Mouse (Mus musculus) hindbrain, embryonic 11.5 days (tissue): ENCODE measurements around the gene Abhd17a. TPM values are rescaled to one million over a fixed set of nuclear protein-coding genes. Genes with fewer than 3 reads are reported as not detected.

Experiments
- ATAC-seq: fragments of 200-750 bp; cut with Nextera tagmentation; 2 replicates; pipeline ENCODE4 v1.8.0; 2017; ENCODE audit warnings: mild to moderate bottlenecking, moderate TSS enrichment, moderate library complexity; ENCODE audit not compliant: low FRiP score
- DNase-seq: peaks from one replicate; pipeline ENCODE4 v3.0.0-alpha.2; 2015; ENCODE audit warnings: low spot score
- H3K27ac ChIP-seq: fragments of 300-500 bp; sonication (generic); 2 replicates; pipeline ENCODE4 v1.5.1; 2014; ENCODE audit warnings: mild to moderate bottlenecking, low read depth, low read length
- H3K27me3 ChIP-seq: fragments of 300-500 bp; sonication (generic); 2 replicates; pipeline ENCODE4 v1.6.1; 2014; ENCODE audit warnings: mild to moderate bottlenecking, low read length, moderate library complexity, mixed read lengths; ENCODE audit not compliant: control insufficient read depth, insufficient read depth
- H3K36me3 ChIP-seq: fragments of 300-500 bp; sonication (generic); 2 replicates; pipeline ENCODE4 v1.6.1; 2014; ENCODE audit warnings: mild to moderate bottlenecking, low read length, moderate library complexity, mixed read lengths; ENCODE audit not compliant: control insufficient read depth, insufficient read depth
- H3K4me1 ChIP-seq: fragments of 300-500 bp; sonication (generic); replicated peaks from 2 replicates; pipeline ENCODE4 v1.6.1; 2014; ENCODE audit warnings: low read length, mixed read lengths; ENCODE audit not compliant: control insufficient read depth, insufficient read depth
- H3K4me2 ChIP-seq: fragments of 300-500 bp; sonication (generic); replicated peaks from 2 replicates; pipeline ENCODE4 v1.6.1; 2014; ENCODE audit warnings: mild to moderate bottlenecking, low read depth, low read length
- H3K4me3 ChIP-seq: fragments of 300-500 bp; sonication (generic); 2 replicates; pipeline ENCODE4 v1.5.1; 2014; ENCODE audit warnings: low read depth, low read length
- H3K9ac ChIP-seq: fragments of 300-500 bp; sonication (generic); 2 replicates; pipeline ENCODE4 v1.6.1; 2014; ENCODE audit warnings: low read depth, low read length
- H3K9me3 ChIP-seq: fragments of 300-500 bp; sonication (generic); 2 replicates; pipeline ENCODE4 v1.6.1; 2016; ENCODE audit warnings: low read length; ENCODE audit not compliant: control insufficient read depth
- WGBS: fragments of 180-500 bp; shearing (Covaris S2); extraction: QIAGEN DNeasy Blood & Tissue Kit; methylation state at CpG from one replicate; pipeline ENCODE4 v1.1.7; 2014; 5-methylcytosine and 5-hydroxymethylcytosine counted together
- polyA plus RNA-seq: library from polyadenylated mRNA; unstranded; fragments of >200 nt; fragmentation: Nextera tagmentation; extraction: Ambion mirVana; gene quantifications from 2 replicates; pipeline ENCODE4 v1.2.1, GENCODE M21; 2014

Abhd17a gene
- polyA plus RNA-seq, 1 experiment from 2014 or later, result 98.8 TPM

DNA sequence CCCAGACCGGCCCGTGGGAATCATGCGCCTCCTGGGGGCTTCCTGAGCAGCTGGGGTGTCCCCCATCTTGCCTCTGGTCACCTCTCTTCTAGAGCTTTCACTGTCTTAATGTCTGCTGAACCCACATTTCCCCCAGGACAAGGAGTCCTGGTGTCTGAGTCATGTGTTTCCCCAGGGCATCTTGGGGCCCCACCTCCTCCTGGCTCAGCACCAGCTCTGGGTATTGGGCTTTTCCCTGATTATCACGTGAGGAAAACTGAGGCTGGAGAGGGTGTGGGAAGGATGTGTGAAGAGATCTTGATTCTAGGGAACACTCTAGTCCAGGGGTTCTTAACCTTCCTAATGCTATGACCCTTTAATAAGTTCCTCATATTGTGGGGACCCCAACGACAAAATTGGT lies 52.0 kb downstream of the Abhd17a start:
- Histone ChIP-seq H3K4me1 (no peaks in the 10 kb centered on the region), H3K9ac (no peak overlapping the region), H3K27ac (no peak overlapping the region), H3K9me3 (no peaks in the 10 kb centered on the region), H3K27me3 (peaks cover 15% of the 10 kb centered on the region), H3K4me3 (no peak overlapping the region), H3K36me3 (peaks cover 6% of the 10 kb centered on the region; the same call in 1 of the 2 replicates), H3K4me2 (no peak overlapping the region)
- ATAC-seq (no peak), DNase-seq (no peak)
- 59% methylated on average over 5 of the region's 5 CpGs for WGBS

DNA sequence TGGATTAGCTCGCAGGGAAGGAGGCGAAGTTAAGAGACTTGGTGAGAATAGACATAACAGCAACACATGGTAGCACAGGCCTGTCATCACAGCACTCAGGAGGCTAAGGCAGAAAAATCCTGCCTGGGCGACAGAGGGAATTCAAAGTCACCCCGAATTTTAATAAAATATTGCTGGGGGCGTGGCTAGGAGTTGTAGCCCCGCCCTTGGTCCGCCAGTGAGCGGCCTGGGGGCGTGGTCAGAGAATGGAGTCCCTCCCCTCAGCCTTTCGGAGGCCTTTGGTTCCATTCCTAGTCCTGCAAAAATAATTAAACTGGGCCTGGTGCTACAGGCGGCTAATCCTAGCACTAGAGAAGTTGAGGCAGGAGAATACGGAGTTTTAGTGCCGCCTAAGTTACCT lies 54.4 kb downstream of the Abhd17a start:
- no peaks in the 10 kb centered on the region for H3K9me3 ChIP-seq
- H3K36me3 ChIP-seq, result no peaks in the 10 kb centered on the region
- H3K4me3 ChIP-seq, result no peak overlapping the region
- 9% methylated on average over 13 of the region's 13 CpGs for WGBS
- H3K4me1 ChIP-seq, result no peaks in the 10 kb centered on the region
- no peak overlapping the region for H3K9ac ChIP-seq
- ATAC-seq, result no peak
- no peak overlapping the region for H3K4me2 ChIP-seq
- no peak overlapping the region for H3K27ac ChIP-seq
- H3K27me3 ChIP-seq, result peaks cover 15% of the 10 kb centered on the region
- DNase-seq, result peak; percentile 27

DNA sequence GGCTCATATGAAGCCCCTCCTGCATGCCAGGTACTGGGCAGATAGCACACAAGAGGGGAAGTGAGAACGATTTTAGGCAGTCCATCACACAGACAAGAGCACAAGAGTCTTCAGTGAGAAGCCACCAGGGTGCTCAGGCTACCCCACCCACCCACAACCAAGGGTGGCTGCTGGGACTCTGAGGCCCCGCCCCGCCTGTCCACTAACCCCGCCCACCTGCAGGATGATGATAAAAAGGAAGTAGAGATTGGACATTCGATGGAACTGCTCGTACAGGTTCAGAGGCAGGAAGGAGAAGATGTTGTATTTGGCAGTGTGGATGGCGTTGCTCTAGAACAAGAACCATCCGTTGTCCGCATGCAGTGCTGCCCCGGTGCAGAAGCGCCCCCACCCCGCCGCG lies 55.1 kb downstream of the Abhd17a start:
- H3K9ac ChIP-seq, result no peak overlapping the region
- no peak overlapping the region for H3K27ac ChIP-seq
- DNase-seq (no peak), ATAC-seq (no peak)
- H3K36me3 ChIP-seq, result no peaks in the 10 kb centered on the region
- H3K27me3 ChIP-seq, result peaks cover 15% of the 10 kb centered on the region
- H3K9me3 ChIP-seq, result no peaks in the 10 kb centered on the region
- WGBS, result 11% methylated on average over 14 of the region's 14 CpGs
- H3K4me3 ChIP-seq, result no peak overlapping the region
- H3K4me2 ChIP-seq, result no peak overlapping the region
- H3K4me1 ChIP-seq, result no peaks in the 10 kb centered on the region

DNA sequence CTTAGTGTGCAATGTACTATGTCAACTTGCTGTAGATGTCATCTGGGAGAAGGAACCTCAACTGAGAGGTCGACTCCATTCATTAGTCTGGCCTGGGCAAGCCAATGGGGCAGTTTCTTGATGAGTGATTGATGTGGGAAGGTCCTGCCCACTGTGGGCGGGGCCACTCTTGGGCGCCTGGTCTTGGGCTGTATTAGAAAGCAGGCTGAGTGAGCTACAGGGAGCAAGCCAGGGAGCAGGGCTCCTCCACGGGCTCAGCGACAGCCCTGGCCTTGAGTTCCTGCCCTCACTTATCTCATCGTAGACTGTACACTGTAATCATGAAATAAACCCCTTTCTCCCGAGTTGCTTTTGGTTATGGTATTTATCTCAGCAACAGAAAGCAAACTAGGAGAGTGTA lies 56.4 kb downstream of the Abhd17a start:
- Histone ChIP-seq H3K9me3 (no peaks in the 10 kb centered on the region), H3K27me3 (peaks cover 11% of the 10 kb centered on the region), H3K36me3 (no peaks in the 10 kb centered on the region), H3K4me3 (no peak overlapping the region), H3K27ac (no peak overlapping the region), H3K9ac (no peak overlapping the region), H3K4me1 (no peaks in the 10 kb centered on the region), H3K4me2 (no peak overlapping the region)
- 21% methylated on average over 7 of the region's 7 CpGs for WGBS
- peak; percentile 43 for DNase-seq
- ATAC-seq, result no peak

Other genes starting within 250 kb of the Abhd17a start
- gene Adamtsl5, start 241.9 kb downstream of the Abhd17a start, polyA plus RNA-seq, result 0.54 and 0.70 TPM in 2 replicates
- 0.11 and 0.14 TPM in 2 replicates for gene Plk5, start 233.9 kb downstream of the Abhd17a start, polyA plus RNA-seq
- 13.4 and 14.7 TPM in 2 replicates for gene Mex3d, start 202.7 kb downstream of the Abhd17a start, polyA plus RNA-seq
- 227 and 240 TPM in 2 replicates for gene Mbd3, start 190.8 kb downstream of the Abhd17a start, polyA plus RNA-seq
- gene Uqcr11, start 183.5 kb downstream of the Abhd17a start, polyA plus RNA-seq, result 466 and 480 TPM in 2 replicates
- 110 and 130 TPM in 2 replicates for gene Tcf3, start 156.7 kb downstream of the Abhd17a start, polyA plus RNA-seq
- gene Onecut3, start 95.5 kb downstream of the Abhd17a start, polyA plus RNA-seq, result 2.1 and 3.5 TPM in 2 replicates
- 0.86 and 0.95 TPM in 2 replicates for gene Atp8b3, start 51.2 kb downstream of the Abhd17a start, polyA plus RNA-seq
- 21.6 and 22.5 TPM in 2 replicates for gene Rexo1, start 28.8 kb downstream of the Abhd17a start, polyA plus RNA-seq
- 3.9 and 4.2 TPM in 2 replicates for gene Klf16, start 13.0 kb downstream of the Abhd17a start, polyA plus RNA-seq
- 64.1 and 68.7 TPM in 2 replicates for gene Scamp4, start 12.5 kb upstream of the Abhd17a start, polyA plus RNA-seq
- gene Adat3, start 12.5 kb upstream of the Abhd17a start, polyA plus RNA-seq, result 5.8 and 7.4 TPM in 2 replicates
- 1.5 and 1.7 TPM in 2 replicates for gene Gm49322, start 15.7 kb upstream of the Abhd17a start, polyA plus RNA-seq
- gene Csnk1g2, start 32.5 kb upstream of the Abhd17a start, polyA plus RNA-seq, result 71.1 and 85.6 TPM in 2 replicates
- gene Btbd2, start 66.7 kb upstream of the Abhd17a start, polyA plus RNA-seq, result 36.2 and 47.2 TPM in 2 replicates
- 47.0 and 48.4 TPM in 2 replicates for gene Mknk2, start 87.8 kb upstream of the Abhd17a start, polyA plus RNA-seq
- gene Mob3a, start 111.6 kb upstream of the Abhd17a start, polyA plus RNA-seq, result 54.4 and 55.6 TPM in 2 replicates
- gene Izumo4, start 111.8 kb upstream of the Abhd17a start, polyA plus RNA-seq, result 10.3 and 11.4 TPM in 2 replicates
- 68.5 and 85.1 TPM in 2 replicates for gene Ap3d1, start 151.9 kb upstream of the Abhd17a start, polyA plus RNA-seq
- gene Dot1l, start 164.9 kb upstream of the Abhd17a start, polyA plus RNA-seq, result 18.3 and 25.1 TPM in 2 replicates
- 83.4 and 84.4 TPM in 2 replicates for gene Sf3a2, start 207.9 kb upstream of the Abhd17a start, polyA plus RNA-seq
- 142 and 150 TPM in 2 replicates for gene Plekhj1, start 208.3 kb upstream of the Abhd17a start, polyA plus RNA-seq
- gene Amh, start 214.9 kb upstream of the Abhd17a start, polyA plus RNA-seq, result not detected in 2 replicates
- 0.36 and 0.61 TPM in 2 replicates for gene Jsrp1, start 223.2 kb upstream of the Abhd17a start, polyA plus RNA-seq
- gene Oaz1, start 236.3 kb upstream of the Abhd17a start, polyA plus RNA-seq, result 1,755 and 1,772 TPM in 2 replicates